Mouse (Mus musculus) limb, embryonic 10.5 days (tissue): ENCODE measurements around the gene Alkbh2. TPM values are rescaled to one million over a fixed set of nuclear protein-coding genes. Genes with fewer than 3 reads are reported as not detected.

Experiments used
- DNase-seq: peaks from one replicate; pipeline ENCODE4 v3.0.0-alpha.2; 2017; ENCODE audit warnings: low spot score
- H3K27ac ChIP-seq: fragments of 300-500 bp; sonication (generic); 2 replicates; pipeline ENCODE4 v1.5.1; 2016; ENCODE audit warnings: mild to moderate bottlenecking
- H3K27me3 ChIP-seq: fragments of 300-500 bp; sonication (generic); 2 replicates; pipeline ENCODE4 v1.6.1; 2016; ENCODE audit warnings: low read depth, mild to moderate bottlenecking; ENCODE audit not compliant: poor library complexity, severe bottlenecking
- H3K36me3 ChIP-seq: fragments of 300-500 bp; sonication (generic); 2 replicates; pipeline ENCODE4 v1.6.1; 2016; ENCODE audit warnings: mild to moderate bottlenecking, moderate library complexity
- H3K4me1 ChIP-seq: fragments of 300-500 bp; sonication (generic); 2 replicates; pipeline ENCODE4 v1.6.1; 2016
- H3K4me3 ChIP-seq: fragments of 300-500 bp; sonication (generic); 2 replicates; pipeline ENCODE4 v1.5.1; 2016; ENCODE audit warnings: mild to moderate bottlenecking, moderate library complexity
- H3K9me3 ChIP-seq: fragments of 300-500 bp; sonication (generic); replicated peaks from 2 replicates; pipeline ENCODE4 v1.6.1; 2016; ENCODE audit warnings: mild to moderate bottlenecking
- WGBS: fragments of 180-500 bp; shearing (Covaris S2); methylation state at CpG from one replicate; pipeline ENCODE4 v1.1.7; 2016; 5-methylcytosine and 5-hydroxymethylcytosine counted together
- polyA plus RNA-seq: library from polyadenylated mRNA; unstranded; fragments of >200 nt; fragmentation: Nextera tagmentation; extraction: Ambion mirVana; gene quantifications from 2 replicates; pipeline ENCODE4 v1.2.1, GENCODE M21; 2016

Alkbh2 gene
- 12.9 and 16.1 TPM in 2 replicates for polyA plus RNA-seq

DNA sequence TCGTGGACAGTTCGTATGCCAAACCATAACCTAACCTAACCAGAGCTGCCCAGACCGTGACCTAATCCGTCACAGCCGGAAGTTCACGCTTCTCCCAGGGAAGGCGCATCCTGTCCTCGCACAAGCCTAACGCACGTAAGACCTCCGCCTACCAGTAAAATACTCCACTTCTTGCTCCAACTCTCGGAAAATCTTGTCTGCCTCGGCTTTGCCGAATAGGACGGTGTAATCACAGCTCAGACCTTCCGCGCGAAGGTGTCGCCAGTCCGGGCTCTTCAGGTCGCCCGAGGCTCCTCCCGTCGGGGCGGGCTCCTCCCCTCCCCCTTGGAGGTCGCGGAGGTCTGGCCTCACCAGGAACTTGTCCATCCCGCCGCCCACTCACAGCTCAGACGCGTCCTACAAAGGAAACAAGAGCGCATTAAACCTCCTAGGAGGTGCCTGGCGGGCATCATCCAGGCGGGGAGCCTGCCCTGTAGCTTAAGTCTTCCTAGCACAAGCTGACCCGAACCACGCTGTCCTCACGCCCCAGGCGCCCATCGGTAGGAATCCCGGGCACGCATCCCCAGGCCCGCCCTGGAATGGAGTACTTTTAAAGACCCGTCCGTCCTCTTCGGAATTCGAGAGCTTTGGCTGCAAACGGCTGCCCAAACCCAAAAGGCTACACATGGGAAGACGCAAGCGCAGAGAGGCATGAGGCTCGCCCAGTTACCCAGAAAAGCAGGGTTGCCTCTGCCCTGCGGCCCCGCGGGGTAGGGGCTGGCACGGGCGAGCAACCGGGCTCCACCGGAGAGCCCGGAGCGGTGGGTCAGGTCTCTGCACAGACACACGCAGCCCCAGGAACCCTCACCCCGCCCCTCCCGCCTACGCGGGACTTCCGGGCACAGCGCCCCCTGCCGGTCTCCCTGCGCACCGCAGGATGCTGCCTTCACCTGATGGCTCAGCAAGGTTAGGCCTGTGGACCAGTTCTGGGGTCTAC lies at the start of gene Alkbh2:
TSS of gene Alkbh2 (minus strand) at position 845 of the 976 bp plus-strand sequence.
- WGBS, result under 1% methylated on average over 69 of the region's 69 CpGs

DNA sequence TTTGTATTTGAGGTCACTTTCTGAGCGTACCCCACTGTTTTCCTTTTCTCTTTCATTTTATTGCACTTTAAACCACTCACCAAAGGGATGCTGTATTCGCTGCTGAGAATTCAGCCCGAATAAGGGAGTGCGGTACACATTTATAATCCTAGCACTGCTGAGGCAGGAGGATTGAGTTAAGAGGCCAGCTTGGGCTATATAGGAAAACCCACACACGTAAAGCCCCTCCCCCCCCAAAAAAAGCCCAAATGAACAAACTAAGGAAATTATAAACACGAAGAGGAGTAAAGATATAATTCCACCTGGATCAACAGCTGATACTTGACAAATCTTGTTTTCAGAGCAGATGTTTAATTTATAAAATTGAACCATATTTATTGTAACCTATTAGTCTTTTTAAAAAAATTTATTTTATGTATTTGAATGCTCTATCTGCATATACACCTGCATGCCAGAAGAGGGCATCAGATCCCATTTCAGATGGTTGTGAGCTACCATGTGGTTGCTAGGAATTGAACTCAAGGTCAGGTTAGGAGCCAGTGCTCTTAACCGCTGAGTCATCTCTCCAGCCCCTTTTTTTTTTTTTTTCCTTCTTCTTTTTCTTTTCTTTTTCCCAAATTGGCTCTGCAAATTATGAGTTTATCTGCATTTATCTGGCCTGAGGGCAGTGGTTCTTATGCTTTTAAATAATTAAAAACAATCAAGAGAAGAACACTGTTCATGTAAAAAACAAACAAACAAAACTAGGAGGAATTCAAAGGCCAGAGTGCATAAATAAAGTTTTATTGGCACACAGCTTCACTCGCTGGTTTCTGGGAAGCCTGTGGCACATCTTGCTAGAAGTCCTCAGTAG lies 48.8 kb upstream of the Alkbh2 start:
- Histone ChIP-seq H3K4me1 (peaks cover 23% of the 10 kb centered on the region), H3K9me3 (no peaks in the 10 kb centered on the region), H3K27me3 (peaks cover 9% of the 10 kb centered on the region; the same call in 1 of the 2 replicates), H3K4me3 (peak overlapping the region; percentile 67), H3K36me3 (no peaks in the 10 kb centered on the region), H3K27ac (peak overlapping the region; percentile 81)
- DNase-seq, result no peak
- WGBS, result 58% methylated on average over 8 of the region's 8 CpGs

More for the DNA sequence above, at the start of gene Alkbh2:
- peak; percentile 99 for DNase-seq
- peaks cover 33% of the 10 kb centered on the region for H3K4me1 ChIP-seq
- no peaks in the 10 kb centered on the region for H3K9me3 ChIP-seq
- H3K27me3 ChIP-seq, result no peaks in the 10 kb centered on the region
- H3K36me3 ChIP-seq, result peaks cover 37% of the 10 kb centered on the region
- H3K27ac ChIP-seq, result peak within 1 kb of the TSS; percentile 92
- peak within 1 kb of the TSS; percentile 73 for H3K4me3 ChIP-seq

- peak; percentile 97 for DNase-seq
- peaks cover 9% of the 10 kb centered on the region; the same call in 1 of the 2 replicates for H3K27me3 ChIP-seq
- H3K4me1 ChIP-seq, result peaks cover 23% of the 10 kb centered on the region
- under 1% methylated on average over 25 of the region's 26 CpGs for WGBS
- H3K4me3 ChIP-seq, result peak overlapping the region; percentile 67
- H3K36me3 ChIP-seq, result no peaks in the 10 kb centered on the region
- no peaks in the 10 kb centered on the region for H3K9me3 ChIP-seq
- H3K27ac ChIP-seq, result peak overlapping the region; percentile 81
Observed at GRCm38 (mm10) chr5:114175596-114176171, 47.7 kb upstream of the Alkbh2 start.

DNA sequence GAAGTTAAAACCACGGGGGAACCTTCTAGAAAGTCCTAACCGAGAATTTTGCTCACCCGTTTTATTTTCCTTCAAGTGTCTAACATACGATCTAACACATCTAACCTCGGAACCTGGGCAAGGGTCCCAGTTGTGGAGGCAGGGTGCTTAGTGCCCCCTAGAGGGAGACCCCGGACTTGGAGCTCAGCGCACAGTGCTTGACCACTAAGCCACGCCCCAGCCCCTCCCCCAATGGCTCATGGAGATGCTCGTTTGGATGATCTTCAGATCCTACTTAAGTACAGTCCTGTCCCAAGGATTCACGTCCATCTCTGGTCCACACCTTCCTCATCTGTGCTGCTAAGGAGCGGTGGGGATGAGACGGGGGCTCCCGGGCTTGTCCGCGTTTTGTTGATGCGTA lies 46.6 kb upstream of the Alkbh2 start:
- H3K27ac ChIP-seq, result no peak overlapping the region
- peaks cover 23% of the 10 kb centered on the region for H3K4me1 ChIP-seq
- WGBS, result 11% methylated on average over 16 of the region's 16 CpGs
- DNase-seq, result peak; percentile 72
- no peaks in the 10 kb centered on the region for H3K36me3 ChIP-seq
- 0 out of 2 replicates have a peak overlapping the region, but pooled peaks have one; percentile 2 for H3K4me3 ChIP-seq
- H3K27me3 ChIP-seq, result peaks cover 9% of the 10 kb centered on the region; the same call in 1 of the 2 replicates
- H3K9me3 ChIP-seq, result no peaks in the 10 kb centered on the region

DNA sequence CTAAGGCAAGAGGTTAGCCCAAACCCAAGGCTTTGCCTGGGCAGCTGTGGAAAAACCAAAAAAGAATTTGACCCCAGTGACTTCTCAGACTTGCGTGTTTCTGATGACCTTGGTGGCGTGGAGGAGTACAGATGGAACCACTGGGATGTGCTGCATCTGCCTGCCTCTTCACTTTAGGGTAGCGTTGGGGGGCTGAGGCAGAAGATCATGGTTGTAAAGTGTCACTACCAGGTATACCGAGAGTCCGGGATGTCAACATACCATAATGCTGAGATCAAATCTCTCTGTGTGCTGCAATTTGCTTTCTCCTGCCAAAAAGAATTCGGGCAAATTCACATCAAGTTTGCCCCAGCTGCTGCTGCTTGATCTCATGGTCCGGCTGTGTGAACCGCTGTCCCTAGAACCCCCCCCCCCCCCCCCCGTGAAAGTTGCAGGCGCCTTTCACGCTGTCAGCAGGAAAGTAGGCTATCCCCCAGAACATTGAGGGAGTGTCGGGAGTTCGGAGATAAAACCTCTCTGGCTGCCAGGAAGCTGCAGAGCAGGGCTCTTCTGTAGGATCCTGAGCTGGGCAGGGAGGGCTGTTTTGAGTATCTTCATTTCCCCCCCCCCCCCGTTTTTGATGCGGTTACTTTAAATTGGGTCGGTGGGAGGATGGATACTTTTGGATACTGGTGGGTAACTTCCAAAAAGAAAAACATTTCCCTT lies 46.0 kb upstream of the Alkbh2 start:
- Histone ChIP-seq H3K27me3 (peaks cover 9% of the 10 kb centered on the region; the same call in 1 of the 2 replicates), H3K4me3 (0 out of 2 replicates have a peak overlapping the region, but pooled peaks have one; percentile 2), H3K9me3 (no peaks in the 10 kb centered on the region), H3K36me3 (no peaks in the 10 kb centered on the region), H3K27ac (no peak overlapping the region), H3K4me1 (peaks cover 23% of the 10 kb centered on the region)
- no peak for DNase-seq
- 33% methylated on average over 16 of the region's 16 CpGs for WGBS

- Histone ChIP-seq H3K36me3 (no peaks in the 10 kb centered on the region), H3K4me3 (no peak overlapping the region), H3K27ac (no peak overlapping the region), H3K27me3 (peaks cover 9% of the 10 kb centered on the region; the same call in 1 of the 2 replicates), H3K4me1 (peaks cover 23% of the 10 kb centered on the region), H3K9me3 (no peaks in the 10 kb centered on the region)
- WGBS, result 77% methylated on average over 7 of the region's 7 CpGs
- no peak for DNase-seq
Observed at GRCm38 (mm10) chr5:114173458-114173857, 45.4 kb upstream of the Alkbh2 start.

- no peaks in the 10 kb centered on the region for H3K9me3 ChIP-seq
- peaks cover 23% of the 10 kb centered on the region for H3K4me1 ChIP-seq
- H3K27ac ChIP-seq, result no peak overlapping the region
- 97% methylated on average over 3 of the region's 3 CpGs for WGBS
- DNase-seq, result no peak
- peaks cover 9% of the 10 kb centered on the region; the same call in 1 of the 2 replicates for H3K27me3 ChIP-seq
- H3K36me3 ChIP-seq, result no peaks in the 10 kb centered on the region
- no peak overlapping the region for H3K4me3 ChIP-seq
Observed at GRCm38 (mm10) chr5:114172936-114173335, 44.9 kb upstream of the Alkbh2 start.

DNA sequence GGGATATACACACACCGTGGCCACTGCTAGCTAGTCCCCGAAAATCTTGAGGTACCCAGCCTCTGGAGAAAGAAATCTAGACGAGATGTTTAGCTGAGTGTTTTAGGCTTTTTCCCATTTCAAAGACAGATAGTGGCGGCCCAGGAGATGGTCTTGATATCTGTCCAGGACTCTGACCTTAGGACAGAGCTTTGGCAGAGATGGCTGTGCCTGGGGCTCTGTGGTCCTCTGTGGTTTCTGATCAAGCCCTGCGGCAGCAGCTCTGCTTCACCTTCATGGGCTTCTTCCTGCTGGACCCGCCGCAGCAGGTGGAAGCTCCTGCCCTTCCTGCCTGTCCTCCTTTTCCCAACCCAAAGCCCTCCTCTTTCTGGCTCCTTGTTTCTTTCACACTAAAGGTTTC lies 42.3 kb upstream of the Alkbh2 start:
- Histone ChIP-seq H3K36me3 (no peaks in the 10 kb centered on the region), H3K27ac (no peak overlapping the region), H3K4me1 (peaks cover 10% of the 10 kb centered on the region), H3K4me3 (no peak overlapping the region), H3K27me3 (peaks cover 9% of the 10 kb centered on the region; the same call in 1 of the 2 replicates), H3K9me3 (no peaks in the 10 kb centered on the region)
- 86% methylated on average over 7 of the region's 7 CpGs for WGBS
- DNase-seq, result no peak

- no peak overlapping the region for H3K27ac ChIP-seq
- no peak for DNase-seq
- no peaks in the 10 kb centered on the region for H3K27me3 ChIP-seq
- H3K9me3 ChIP-seq, result no peaks in the 10 kb centered on the region
- no peaks in the 10 kb centered on the region for H3K36me3 ChIP-seq
- H3K4me3 ChIP-seq, result no peak overlapping the region
- WGBS, result 85% methylated on average over 6 of the region's 6 CpGs
- no peaks in the 10 kb centered on the region for H3K4me1 ChIP-seq
Observed at GRCm38 (mm10) chr5:114163117-114163696, 35.2 kb upstream of the Alkbh2 start.

DNA sequence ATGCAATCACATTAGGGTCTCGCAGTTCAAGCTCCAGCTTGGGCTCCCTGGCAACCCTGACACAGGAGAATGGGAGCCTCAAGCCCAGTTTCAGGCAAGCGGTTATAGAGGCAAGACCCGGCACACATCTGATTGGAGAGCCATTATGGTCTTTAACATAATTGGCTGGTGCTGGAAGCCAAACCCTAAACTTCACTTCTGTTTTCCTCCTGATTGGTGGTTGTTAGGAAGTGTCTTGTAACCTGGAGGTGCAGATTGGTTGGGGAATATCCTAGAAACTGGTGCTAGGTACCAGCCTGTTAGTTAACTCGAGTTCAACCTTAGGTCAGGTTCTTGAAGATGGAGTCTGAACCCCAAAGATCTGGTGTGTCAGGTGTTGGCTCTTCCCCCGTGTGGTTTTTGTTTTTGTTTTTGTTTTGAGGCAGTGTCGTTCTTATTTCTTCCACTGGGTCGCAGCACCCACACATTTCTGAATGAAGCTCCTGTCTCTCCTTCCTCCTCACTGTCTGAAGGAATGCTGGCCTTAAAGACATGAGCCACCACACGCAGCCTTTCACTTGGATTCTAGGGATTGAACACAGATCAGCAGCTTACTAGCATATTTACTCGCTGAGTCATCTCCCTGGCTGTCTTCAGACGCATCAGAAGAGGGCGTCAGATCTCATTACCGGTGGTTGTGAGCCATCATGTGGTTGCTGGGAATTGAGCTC lies 34.2 kb upstream of the Alkbh2 start:
- 58% methylated on average over 12 of the region's 12 CpGs for WGBS

GRCm38 (mm10) chr5:114161424-114161823 lies 33.4 kb upstream of the Alkbh2 start:
- no peaks in the 10 kb centered on the region for H3K36me3 ChIP-seq
- H3K9me3 ChIP-seq, result no peaks in the 10 kb centered on the region
- no peaks in the 10 kb centered on the region for H3K27me3 ChIP-seq
- no peaks in the 10 kb centered on the region for H3K4me1 ChIP-seq
- WGBS, result 88% methylated on average over 6 of the region's 6 CpGs
- no peak overlapping the region for H3K4me3 ChIP-seq
- no peak overlapping the region for H3K27ac ChIP-seq
- DNase-seq, result no peak

More for the DNA sequence above, 34.2 kb upstream of the Alkbh2 start:
- H3K27ac ChIP-seq, result no peak overlapping the region
- H3K4me3 ChIP-seq, result no peak overlapping the region
- H3K27me3 ChIP-seq, result no peaks in the 10 kb centered on the region
- H3K4me1 ChIP-seq, result no peaks in the 10 kb centered on the region
- H3K36me3 ChIP-seq, result no peaks in the 10 kb centered on the region
- H3K9me3 ChIP-seq, result no peaks in the 10 kb centered on the region
- DNase-seq, result no peak
